Mouse (Mus musculus) lung, embryonic 14.5 days (tissue): ENCODE measurements around the gene Lactb. TPM values are rescaled to one million over a fixed set of nuclear protein-coding genes. Genes with fewer than 3 reads are reported as not detected.

ENCODE experiments used
- ATAC-seq: fragments of 200-750 bp; cut with Nextera tagmentation; 2 replicates; pipeline ENCODE4 v1.8.0; 2017; ENCODE audit warnings: mild to moderate bottlenecking, moderate TSS enrichment, moderate library complexity; ENCODE audit not compliant: insufficient read depth
- DNase-seq: peaks from one replicate; pipeline ENCODE4 v3.0.0-alpha.2; 2015
- H3K27ac ChIP-seq: fragments of 300-500 bp; sonication (generic); 2 replicates; pipeline ENCODE4 v1.5.1; 2014; ENCODE audit warnings: low read depth, mild to moderate bottlenecking, moderate library complexity
- H3K27me3 ChIP-seq: fragments of 300-500 bp; sonication (generic); 2 replicates; pipeline ENCODE4 v1.6.1; 2014; ENCODE audit warnings: low read length, control low read depth; ENCODE audit not compliant: insufficient read depth
- H3K36me3 ChIP-seq: fragments of 300-500 bp; sonication (generic); 2 replicates; pipeline ENCODE4 v1.6.1; 2014; ENCODE audit warnings: control low read depth; ENCODE audit not compliant: insufficient read depth
- H3K4me1 ChIP-seq: fragments of 300-500 bp; sonication (generic); 2 replicates; pipeline ENCODE4 v1.6.1; 2014; ENCODE audit warnings: antibody characterized with exemption, control low read depth; ENCODE audit not compliant: insufficient read depth
- H3K4me2 ChIP-seq: fragments of 300-500 bp; sonication (generic); 2 replicates; pipeline ENCODE4 v1.6.1; 2014; ENCODE audit warnings: mild to moderate bottlenecking
- H3K4me3 ChIP-seq: fragments of 300-500 bp; sonication (generic); 2 replicates; pipeline ENCODE4 v1.5.1; 2014; ENCODE audit warnings: low read depth, low read length
- H3K9ac ChIP-seq: fragments of 300-500 bp; sonication (generic); 2 replicates; pipeline ENCODE4 v1.6.1; 2014
- H3K9me3 ChIP-seq: fragments of 300-500 bp; sonication (generic); 2 replicates; pipeline ENCODE4 v1.6.1; 2016; ENCODE audit warnings: low read depth, low read length, control low read depth
- CTCF ChIP-seq: IDR thresholded peaks from 2 replicates; pipeline ENCODE4 v1.5.1; 2016; ENCODE audit warnings: antibody characterized with exemption, low read depth
- WGBS: fragments of 180-500 bp; shearing (Covaris S2); extraction: QIAGEN DNeasy Blood & Tissue Kit; methylation state at CpG from one replicate; pipeline ENCODE4 v1.1.7; 2014; 5-methylcytosine and 5-hydroxymethylcytosine counted together
- polyA plus RNA-seq: library from polyadenylated mRNA; unstranded; fragments of >200 nt; fragmentation: Nextera tagmentation; extraction: Ambion mirVana; gene quantifications from 2 replicates; pipeline ENCODE4 v1.2.1, GENCODE M21; 2014

The Lactb gene
- polyA plus RNA-seq, result 8.7 and 9.8 TPM in 2 replicates

DNA sequence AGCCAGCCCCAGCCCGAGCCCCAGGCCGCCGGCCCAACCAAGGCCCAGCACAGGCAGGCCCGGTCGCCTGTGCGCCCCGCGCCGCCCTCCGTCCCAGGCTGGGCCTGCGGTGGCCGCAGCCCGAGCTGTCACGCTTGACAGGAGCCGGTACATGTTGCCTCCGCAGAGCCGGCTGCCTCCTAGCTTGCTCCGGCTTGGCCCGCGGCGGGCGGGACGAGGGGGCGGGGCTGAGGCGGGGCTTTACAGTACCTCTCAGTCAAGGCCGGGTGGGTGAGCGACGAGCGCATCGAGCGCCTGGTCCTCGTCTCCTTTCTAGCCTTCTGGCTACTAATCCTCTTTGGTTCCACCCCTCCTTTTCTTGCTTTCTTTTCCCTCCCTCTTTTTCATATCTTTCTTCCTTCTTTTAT is at the start of gene Lactb:
Gene Lactb, minus strand, starts transcription at position 246 of the 407 bp plus-strand sequence.
- Histone ChIP-seq H3K36me3 (0 out of 2 replicates have a peak, but pooled peaks cover 6% of the 10 kb centered on the region), H3K27ac (peak within 1 kb of the TSS; percentile 82), H3K9ac (peak within 1 kb of the TSS; percentile 68), H3K27me3 (no peaks in the 10 kb centered on the region), H3K4me3 (peak within 1 kb of the TSS; percentile 79), H3K4me2 (peak within 1 kb of the TSS; percentile 77), H3K4me1 (no peaks in the 10 kb centered on the region), H3K9me3 (no peaks in the 10 kb centered on the region)
- TF ChIP-seq CTCF, result no peak
- DNase-seq (peak; percentile 94), ATAC-seq (peak; percentile 98)
- 1% methylated on average over 32 of the region's 32 CpGs for WGBS

DNA sequence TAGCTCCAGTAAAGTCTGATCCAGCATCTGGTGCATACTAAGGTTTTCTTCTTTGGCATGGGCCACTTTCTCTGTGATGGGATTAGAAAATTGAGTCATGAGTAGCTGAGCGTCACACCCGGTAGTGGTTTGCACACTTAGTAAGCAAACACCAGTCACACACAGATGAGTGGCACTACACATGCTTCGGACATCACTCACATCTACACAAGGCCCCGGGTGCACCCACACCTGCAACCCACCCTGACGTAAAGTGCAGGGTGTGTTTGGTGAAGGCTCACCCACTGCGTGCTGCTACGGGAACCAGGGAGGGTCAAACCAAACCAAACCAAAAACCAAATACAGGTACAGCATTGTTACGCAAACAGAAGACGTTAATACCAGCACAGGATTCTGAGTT is 48.1 kb upstream of the Lactb start:
- WGBS, result 83% methylated on average over 9 of the region's 9 CpGs
- ATAC-seq, result no peak
- no peak for TF ChIP-seq CTCF

DNA sequence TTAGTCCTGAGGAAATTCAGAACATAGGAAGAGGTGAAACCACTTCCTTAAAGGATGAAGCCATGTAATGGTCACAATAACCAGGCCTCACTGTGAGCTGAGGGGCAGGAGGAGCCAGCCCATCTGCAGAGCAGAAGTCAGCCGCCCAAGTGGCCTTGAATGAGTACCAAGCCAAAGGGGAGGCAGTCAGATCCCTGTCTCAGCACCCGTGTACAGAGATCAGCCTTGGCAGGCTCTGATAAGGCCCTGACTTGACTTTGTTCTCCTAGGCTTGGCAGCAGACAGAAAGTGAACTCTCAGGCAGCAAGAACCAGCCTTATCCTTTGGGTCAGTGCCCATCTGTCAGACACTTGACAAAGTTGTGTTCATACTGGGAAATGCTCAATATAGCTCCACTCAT is 44.8 kb upstream of the Lactb start:
- no peak for ATAC-seq
- Histone ChIP-seq H3K9ac (no peak overlapping the region), H3K4me3 (no peak overlapping the region), H3K9me3 (no peaks in the 10 kb centered on the region), H3K36me3 (peaks cover 43% of the 10 kb centered on the region), H3K27ac (0 out of 2 replicates have a peak overlapping the region, but pooled peaks have one; percentile 28), H3K4me2 (no peak overlapping the region), H3K4me1 (no peaks in the 10 kb centered on the region), H3K27me3 (no peaks in the 10 kb centered on the region)
- TF ChIP-seq CTCF, result no peak
- 47% methylated on average over 2 of the region's 2 CpGs for WGBS
- no peak for DNase-seq

More for the DNA sequence above, 48.1 kb upstream of the Lactb start:
- no peak overlapping the region for H3K4me3 ChIP-seq
- H3K27ac ChIP-seq, result no peak overlapping the region
- DNase-seq, result no peak
- H3K36me3 ChIP-seq, result peaks cover 76% of the 10 kb centered on the region
- no peak overlapping the region for H3K9ac ChIP-seq
- no peaks in the 10 kb centered on the region for H3K27me3 ChIP-seq
- no peak overlapping the region for H3K4me2 ChIP-seq
- H3K9me3 ChIP-seq, result no peaks in the 10 kb centered on the region
- 0 out of 2 replicates have a peak, but pooled peaks cover 4% of the 10 kb centered on the region for H3K4me1 ChIP-seq

DNA sequence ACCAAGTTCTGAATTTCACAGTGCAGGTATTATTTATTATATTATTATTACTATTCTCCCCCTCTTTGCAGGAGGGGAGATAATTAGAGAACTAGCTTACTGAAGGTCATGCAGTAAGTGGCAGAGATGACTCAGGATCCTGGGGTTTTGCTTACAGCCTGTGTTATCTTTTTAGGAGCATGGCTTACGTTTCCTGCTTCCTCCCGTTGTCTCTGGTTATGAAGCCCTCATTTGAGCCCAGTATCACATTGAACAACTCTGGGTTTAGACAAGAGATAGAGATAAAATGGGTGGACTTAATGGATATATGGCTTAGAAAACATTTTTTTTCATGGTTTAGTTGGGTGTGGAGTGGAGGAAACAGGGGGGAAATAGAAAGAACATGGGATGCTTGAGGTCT is 38.2 kb upstream of the Lactb start:
- Histone ChIP-seq H3K4me3 (no peak overlapping the region), H3K4me1 (peaks cover 20% of the 10 kb centered on the region), H3K4me2 (no peak overlapping the region), H3K27me3 (no peaks in the 10 kb centered on the region), H3K9me3 (no peaks in the 10 kb centered on the region), H3K36me3 (no peaks in the 10 kb centered on the region), H3K9ac (no peak overlapping the region), H3K27ac (no peak overlapping the region)
- WGBS, result 38% methylated on average over 2 of the region's 2 CpGs
- ATAC-seq, result no peak
- TF ChIP-seq CTCF, result no peak
- no peak for DNase-seq

DNA sequence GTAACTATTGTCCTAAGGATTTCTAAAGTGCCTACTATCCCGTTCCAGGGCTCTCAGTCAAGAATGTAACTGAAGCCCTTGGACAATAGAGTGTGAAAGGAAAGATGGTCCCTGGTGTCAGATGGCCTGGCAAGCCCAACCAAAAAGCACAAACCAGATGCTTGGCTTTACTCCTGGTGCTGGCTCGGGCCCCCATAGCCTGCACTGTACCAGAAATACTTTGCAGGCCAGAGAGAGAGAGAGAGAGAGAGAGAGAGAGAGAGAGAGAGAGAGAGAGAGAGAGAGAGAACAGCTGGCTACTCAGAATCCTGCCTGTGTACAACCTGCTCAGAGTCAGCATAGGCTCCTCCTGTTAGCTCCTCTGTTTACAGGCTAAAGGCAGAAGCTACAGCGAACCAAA is 37.2 kb upstream of the Lactb start:
- ATAC-seq (peak; percentile 90), DNase-seq (peak; percentile 89)
- WGBS, result 26% methylated on average over 3 of the region's 3 CpGs
- Histone ChIP-seq H3K27ac (0 out of 2 replicates have a peak overlapping the region, but pooled peaks have one; percentile 52), H3K4me3 (no peak overlapping the region), H3K27me3 (no peaks in the 10 kb centered on the region), H3K36me3 (no peaks in the 10 kb centered on the region), H3K9me3 (no peaks in the 10 kb centered on the region), H3K4me2 (no peak overlapping the region), H3K9ac (no peak overlapping the region), H3K4me1 (peaks cover 24% of the 10 kb centered on the region)
- no peak for TF ChIP-seq CTCF

DNA sequence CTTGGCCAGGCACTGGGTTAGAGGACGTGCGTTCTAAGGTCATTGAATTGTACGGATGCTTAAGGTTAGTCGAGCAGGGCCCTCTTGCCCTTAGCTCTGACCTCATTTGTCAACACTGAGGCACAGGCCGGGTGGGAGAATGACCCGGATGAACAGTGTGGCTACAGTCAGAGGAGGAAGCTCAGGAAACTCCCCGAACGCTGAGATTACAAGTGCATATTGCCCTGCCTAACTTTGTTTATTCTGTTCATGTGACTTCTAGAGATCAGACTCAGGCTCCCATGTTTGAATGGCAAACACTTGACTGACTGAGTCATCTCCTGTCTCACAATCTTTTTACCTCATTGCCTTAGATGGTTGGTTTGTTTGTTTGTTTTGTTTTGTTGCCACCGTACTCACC is 36.2 kb upstream of the Lactb start:
- TF ChIP-seq CTCF, result no peak
- no peak overlapping the region for H3K4me2 ChIP-seq
- H3K4me1 ChIP-seq, result peaks cover 24% of the 10 kb centered on the region
- ATAC-seq (no peak), DNase-seq (no peak)
- no peak overlapping the region for H3K27ac ChIP-seq
- H3K4me3 ChIP-seq, result no peak overlapping the region
- no peaks in the 10 kb centered on the region for H3K9me3 ChIP-seq
- H3K27me3 ChIP-seq, result no peaks in the 10 kb centered on the region
- 39% methylated on average over 9 of the region's 9 CpGs for WGBS
- no peak overlapping the region for H3K9ac ChIP-seq
- no peaks in the 10 kb centered on the region for H3K36me3 ChIP-seq

DNA sequence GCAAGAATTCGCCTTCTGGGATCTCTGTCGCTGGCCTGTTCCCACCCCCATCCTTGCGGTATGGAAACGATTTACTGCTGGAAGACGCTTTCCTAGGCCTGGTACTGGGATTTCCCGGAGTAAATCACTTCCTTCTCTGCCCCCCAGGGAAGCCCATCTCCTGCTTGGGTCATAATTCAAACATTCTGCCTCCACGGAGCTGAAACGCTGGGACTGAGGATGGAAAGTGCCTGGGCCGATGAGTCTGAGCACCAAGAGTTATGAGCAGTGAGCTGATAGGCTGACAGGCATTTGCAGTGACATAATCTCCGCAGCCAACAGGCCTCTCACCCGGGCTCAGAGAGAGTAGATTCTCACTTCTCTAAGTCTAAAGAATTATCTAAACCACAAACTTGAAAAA is 33.5 kb upstream of the Lactb start:
- no peaks in the 10 kb centered on the region for H3K36me3 ChIP-seq
- H3K9me3 ChIP-seq, result no peaks in the 10 kb centered on the region
- peak overlapping the region; percentile 19; the same call in 1 of the 2 replicates for H3K27ac ChIP-seq
- H3K9ac ChIP-seq, result no peak overlapping the region
- peak; percentile 79 for DNase-seq
- no peak for TF ChIP-seq CTCF
- no peak overlapping the region for H3K4me3 ChIP-seq
- ATAC-seq, result no peak
- H3K4me1 ChIP-seq, result peaks cover 27% of the 10 kb centered on the region
- WGBS, result 12% methylated on average over 11 of the region's 11 CpGs
- no peaks in the 10 kb centered on the region for H3K27me3 ChIP-seq
- 0 out of 2 replicates have a peak overlapping the region, but pooled peaks have one; percentile 5 for H3K4me2 ChIP-seq
